Mouse (Mus musculus): ENCODE measurements around the gene Mrps6. TPM values are rescaled to one million over a fixed set of nuclear protein-coding genes. Genes with fewer than 3 reads are reported as not detected.

Gene Mrps6
- polyA plus RNA-seq, 1 experiment from 2014 or later: 186 TPM

- 95% methylated on average over 2 of the region's 2 CpGs for WGBS
- DNase-seq (ENCODE audit: low spot score): no peak
Measured at GRCm38 (mm10) chr16:92104951-92105350, 46.9 kb downstream of the Mrps6 start.

GRCm38 (mm10) chr16:92105631-92106030 lies 47.6 kb downstream of the Mrps6 start:
- Histone ChIP-seq H3K4me3 (ENCODE audit: low read depth, low read length) (no peak overlapping the region), H3K27ac (ENCODE audit: low read depth, low read length) (no peak overlapping the region), H3K4me2 (ENCODE audit: low read length) (no peak overlapping the region), H3K36me3 (ENCODE audit: control insufficient read depth, insufficient read depth, low read length) (no peaks in the 10 kb centered on the region), H3K9ac (ENCODE audit: low read length) (no peak overlapping the region), H3K4me1 (ENCODE audit: control insufficient read depth, insufficient read depth, low read length) (no peaks in the 10 kb centered on the region), H3K9me3 (replicated peaks; ENCODE audit: control insufficient read depth, low read length) (no peaks in the 10 kb centered on the region), H3K27me3 (replicated peaks; ENCODE audit: control insufficient read depth, insufficient read depth, low read length) (no peaks in the 10 kb centered on the region)
- DNase-seq (ENCODE audit: low spot score): no peak
- ATAC-seq: no peak
- WGBS: 77% methylated on average over 3 of the region's 3 CpGs

More at GRCm38 (mm10) chr16:92104951-92105350, 46.9 kb downstream of the Mrps6 start:
- no peaks in the 10 kb centered on the region for H3K4me1 ChIP-seq (ENCODE audit: control insufficient read depth, insufficient read depth, low read length)
- H3K27ac ChIP-seq (ENCODE audit: low read depth, low read length): no peak overlapping the region
- no peaks in the 10 kb centered on the region for H3K9me3 ChIP-seq (replicated peaks; ENCODE audit: control insufficient read depth, low read length)
- no peak overlapping the region for H3K9ac ChIP-seq (ENCODE audit: low read length)
- no peak for ATAC-seq
- H3K36me3 ChIP-seq (ENCODE audit: control insufficient read depth, insufficient read depth, low read length): peaks cover 2% of the 10 kb centered on the region; the same call in 1 of the 2 replicates
- H3K4me3 ChIP-seq (ENCODE audit: low read depth, low read length): no peak overlapping the region
- H3K4me2 ChIP-seq (ENCODE audit: low read length): no peak overlapping the region
- H3K27me3 ChIP-seq (replicated peaks; ENCODE audit: control insufficient read depth, insufficient read depth, low read length): no peaks in the 10 kb centered on the region

- Histone ChIP-seq H3K4me1 (ENCODE audit: control insufficient read depth, insufficient read depth, low read length) (no peaks in the 10 kb centered on the region), H3K9me3 (replicated peaks; ENCODE audit: control insufficient read depth, low read length) (no peaks in the 10 kb centered on the region), H3K36me3 (ENCODE audit: control insufficient read depth, insufficient read depth, low read length) (peaks cover under 1% of the 10 kb centered on the region; the same call in 1 of the 2 replicates), H3K9ac (ENCODE audit: low read length) (no peak overlapping the region), H3K27ac (ENCODE audit: low read depth, low read length) (no peak overlapping the region), H3K4me3 (ENCODE audit: low read depth, low read length) (no peak overlapping the region), H3K27me3 (replicated peaks; ENCODE audit: control insufficient read depth, insufficient read depth, low read length) (no peaks in the 10 kb centered on the region), H3K4me2 (ENCODE audit: low read length) (no peak overlapping the region)
- no peak for DNase-seq (ENCODE audit: low spot score)
- 96% methylated on average over 5 of the region's 5 CpGs for WGBS
- ATAC-seq: no peak
Measured at GRCm38 (mm10) chr16:92107346-92107745, 49.3 kb downstream of the Mrps6 start.

DNA sequence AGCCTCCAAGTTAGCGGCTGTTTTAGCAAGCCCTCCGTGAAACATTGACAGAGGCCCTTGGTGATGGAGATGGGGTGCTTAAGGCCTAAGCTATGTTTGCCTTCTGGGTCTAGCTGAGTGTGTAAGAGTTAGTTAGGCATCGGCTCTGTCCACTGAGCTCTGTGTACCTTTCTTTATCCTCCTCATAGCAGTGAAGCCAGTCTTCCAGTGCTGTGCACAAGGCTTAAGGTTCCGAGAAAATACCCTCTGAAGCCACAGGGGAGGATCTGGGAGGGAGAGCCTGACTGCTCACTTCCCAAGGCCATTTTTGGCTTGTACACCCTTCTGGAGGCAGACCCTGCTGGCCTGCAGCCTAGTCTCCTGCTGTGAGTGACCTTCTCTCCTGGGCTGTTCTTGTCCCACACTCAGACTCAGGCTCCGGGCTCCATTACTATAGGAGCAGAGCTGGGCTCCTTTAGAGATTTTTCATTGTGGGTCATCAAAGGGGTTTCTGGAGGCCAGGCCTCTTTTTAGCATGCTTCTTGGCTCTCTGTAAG lies 56.7 kb downstream of the Mrps6 start:
- DNase-seq (ENCODE audit: low spot score) (peak; percentile 19), ATAC-seq (peak; percentile 27; the same call in 1 of the 2 replicates)
- Histone ChIP-seq H3K36me3 (ENCODE audit: control insufficient read depth, insufficient read depth, low read length) (peaks cover 8% of the 10 kb centered on the region), H3K9ac (ENCODE audit: low read length) (no peak overlapping the region; the same call in 1 of the 2 replicates), H3K9me3 (replicated peaks; ENCODE audit: control insufficient read depth, low read length) (no peaks in the 10 kb centered on the region), H3K4me2 (ENCODE audit: low read length) (no peak overlapping the region), H3K4me1 (ENCODE audit: control insufficient read depth, insufficient read depth, low read length) (peaks cover 21% of the 10 kb centered on the region), H3K27me3 (replicated peaks; ENCODE audit: control insufficient read depth, insufficient read depth, low read length) (no peaks in the 10 kb centered on the region), H3K4me3 (ENCODE audit: low read depth, low read length) (no peak overlapping the region), H3K27ac (ENCODE audit: low read depth, low read length) (peak overlapping the region; percentile 59; the same call in 1 of the 2 replicates)
- 63% methylated on average over 5 of the region's 5 CpGs for WGBS

DNA sequence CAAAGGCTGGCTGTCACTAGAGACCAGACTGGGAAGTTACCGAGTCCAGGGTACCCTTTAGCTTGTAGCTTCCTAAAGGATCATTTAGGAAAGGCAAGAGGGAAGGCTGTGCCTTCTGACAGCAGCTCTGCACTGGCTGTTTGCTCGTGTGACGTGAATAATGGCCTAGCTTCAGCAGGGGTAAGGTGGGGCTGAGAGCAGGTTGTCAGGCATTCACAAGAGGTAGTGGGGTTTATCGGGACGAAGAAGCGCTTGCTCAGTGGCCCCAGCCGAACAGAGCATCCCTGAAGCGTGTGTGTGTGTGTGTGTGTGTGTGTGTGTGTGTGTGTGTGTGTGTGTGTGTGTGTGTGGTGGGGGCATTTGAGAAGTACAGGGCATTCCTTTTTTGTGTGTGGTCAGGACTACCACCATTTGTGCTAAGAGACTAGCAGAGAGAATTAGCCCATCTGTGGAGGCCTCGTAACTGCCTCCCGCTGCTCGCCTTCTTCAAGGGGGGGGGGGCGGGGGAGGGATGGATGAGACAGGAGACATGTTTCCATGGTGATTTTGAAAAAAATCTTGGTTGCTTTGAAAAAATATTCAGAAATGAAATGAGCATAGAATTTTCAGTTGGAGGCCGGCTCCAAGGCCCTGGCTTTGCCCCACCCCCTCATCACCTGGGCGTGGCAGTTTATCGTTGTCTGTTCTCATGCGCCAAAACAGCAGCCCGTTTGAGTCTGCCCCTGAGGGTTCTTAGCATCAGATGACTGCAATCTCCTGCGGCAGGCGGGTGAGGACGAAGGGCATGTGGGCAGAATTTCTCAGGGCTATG lies 57.7 kb downstream of the Mrps6 start:
- H3K27ac ChIP-seq (ENCODE audit: low read depth, low read length): peak overlapping the region; percentile 59
- 35% methylated on average over 19 of the region's 20 CpGs for WGBS
- ATAC-seq (peak; percentile 65), DNase-seq (ENCODE audit: low spot score) (peak; percentile 85)
- H3K9ac ChIP-seq (ENCODE audit: low read length): peak overlapping the region; percentile 18; the same call in 1 of the 2 replicates
- no peaks in the 10 kb centered on the region for H3K9me3 ChIP-seq (replicated peaks; ENCODE audit: control insufficient read depth, low read length)
- no peaks in the 10 kb centered on the region for H3K27me3 ChIP-seq (replicated peaks; ENCODE audit: control insufficient read depth, insufficient read depth, low read length)
- H3K4me1 ChIP-seq (ENCODE audit: control insufficient read depth, insufficient read depth, low read length): peaks cover 21% of the 10 kb centered on the region
- no peak overlapping the region for H3K4me3 ChIP-seq (ENCODE audit: low read depth, low read length)
- H3K36me3 ChIP-seq (ENCODE audit: control insufficient read depth, insufficient read depth, low read length): peaks cover 8% of the 10 kb centered on the region
- peak overlapping the region; percentile 28; the same call in 1 of the 2 replicates for H3K4me2 ChIP-seq (ENCODE audit: low read length)

DNA sequence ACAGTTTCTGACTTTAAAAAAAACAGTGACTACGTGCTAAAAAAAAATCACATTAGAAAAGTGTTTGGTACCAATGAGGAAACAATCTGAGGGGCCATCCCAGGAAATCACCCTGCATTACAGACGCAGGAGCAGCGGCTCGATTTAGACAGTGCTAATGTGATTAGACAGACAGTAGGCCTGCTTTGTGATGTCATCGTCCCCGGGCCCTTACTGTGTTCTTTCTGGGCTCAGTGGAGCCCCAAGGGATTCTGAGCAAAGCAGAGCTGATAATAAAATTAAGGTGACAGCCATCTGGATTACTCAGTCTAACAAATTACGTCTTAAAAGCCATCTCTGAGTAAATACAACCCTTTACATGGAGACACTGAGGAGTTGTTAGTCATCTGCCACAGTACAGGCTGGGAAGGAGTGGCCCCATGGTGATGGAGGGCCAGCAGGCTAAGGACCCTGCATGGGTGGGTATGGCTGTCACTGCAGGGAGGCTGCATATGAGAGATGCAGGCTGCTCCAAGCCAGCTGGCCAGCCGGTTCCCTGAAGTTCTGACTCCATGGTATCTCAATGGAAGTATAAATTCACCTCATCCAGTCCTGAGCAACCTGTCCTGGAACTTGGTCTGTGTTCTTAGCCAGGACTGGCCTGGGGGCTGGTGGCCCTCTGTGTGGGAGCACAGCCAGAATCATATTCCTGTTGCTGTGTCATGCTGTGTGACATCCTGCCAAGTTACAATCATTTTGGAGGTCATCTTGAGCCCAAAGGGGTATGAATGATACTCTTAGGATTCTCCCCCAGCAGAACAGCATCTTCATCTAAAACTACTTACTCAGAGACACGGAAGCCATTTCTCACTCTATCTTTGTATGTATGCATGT lies 59.5 kb downstream of the Mrps6 start:
- Histone ChIP-seq H3K4me1 (ENCODE audit: control insufficient read depth, insufficient read depth, low read length) (peaks cover 27% of the 10 kb centered on the region), H3K27ac (ENCODE audit: low read depth, low read length) (peak overlapping the region; percentile 41; the same call in 1 of the 2 replicates), H3K36me3 (ENCODE audit: control insufficient read depth, insufficient read depth, low read length) (peaks cover 5% of the 10 kb centered on the region), H3K9ac (ENCODE audit: low read length) (no peak overlapping the region), H3K9me3 (replicated peaks; ENCODE audit: control insufficient read depth, low read length) (no peaks in the 10 kb centered on the region), H3K4me2 (ENCODE audit: low read length) (no peak overlapping the region), H3K27me3 (replicated peaks; ENCODE audit: control insufficient read depth, insufficient read depth, low read length) (no peaks in the 10 kb centered on the region), H3K4me3 (ENCODE audit: low read depth, low read length) (no peak overlapping the region)
- no peak for DNase-seq (ENCODE audit: low spot score)
- 70% methylated on average over 9 of the region's 9 CpGs for WGBS
- ATAC-seq: no peak

DNA sequence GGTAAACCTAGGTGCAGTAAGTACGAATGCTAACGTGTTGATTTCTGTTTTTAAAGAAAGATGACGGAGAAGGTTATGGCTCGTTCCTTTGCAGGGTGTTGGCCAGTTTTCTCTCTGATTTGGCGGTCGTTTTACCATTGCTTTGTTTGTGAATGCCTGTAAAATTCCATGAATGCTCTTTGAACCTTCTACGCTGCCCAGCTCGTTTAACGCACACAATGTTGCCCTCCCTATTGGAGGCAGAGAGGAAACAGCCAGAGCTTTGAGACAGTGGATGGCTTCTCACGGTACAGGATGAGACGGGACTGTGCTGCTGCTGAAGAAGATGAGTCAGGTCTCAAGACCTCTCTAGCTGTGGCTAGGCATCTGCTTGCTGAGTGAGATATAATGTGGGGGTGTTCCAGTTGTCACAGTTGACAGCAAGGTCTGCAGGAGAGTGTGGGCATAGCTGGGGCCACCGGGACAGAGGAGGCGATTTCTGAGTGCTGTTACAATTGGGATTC lies 61.0 kb downstream of the Mrps6 start:
- Histone ChIP-seq H3K27ac (ENCODE audit: low read depth, low read length) (no peak overlapping the region), H3K36me3 (ENCODE audit: control insufficient read depth, insufficient read depth, low read length) (no peaks in the 10 kb centered on the region), H3K27me3 (replicated peaks; ENCODE audit: control insufficient read depth, insufficient read depth, low read length) (no peaks in the 10 kb centered on the region), H3K4me1 (ENCODE audit: control insufficient read depth, insufficient read depth, low read length) (peaks cover 27% of the 10 kb centered on the region), H3K4me2 (ENCODE audit: low read length) (no peak overlapping the region), H3K4me3 (ENCODE audit: low read depth, low read length) (no peak overlapping the region), H3K9me3 (replicated peaks; ENCODE audit: control insufficient read depth, low read length) (no peaks in the 10 kb centered on the region), H3K9ac (ENCODE audit: low read length) (no peak overlapping the region)
- WGBS: 60% methylated on average over 13 of the region's 13 CpGs
- DNase-seq (ENCODE audit: low spot score) (no peak), ATAC-seq (no peak)

DNA sequence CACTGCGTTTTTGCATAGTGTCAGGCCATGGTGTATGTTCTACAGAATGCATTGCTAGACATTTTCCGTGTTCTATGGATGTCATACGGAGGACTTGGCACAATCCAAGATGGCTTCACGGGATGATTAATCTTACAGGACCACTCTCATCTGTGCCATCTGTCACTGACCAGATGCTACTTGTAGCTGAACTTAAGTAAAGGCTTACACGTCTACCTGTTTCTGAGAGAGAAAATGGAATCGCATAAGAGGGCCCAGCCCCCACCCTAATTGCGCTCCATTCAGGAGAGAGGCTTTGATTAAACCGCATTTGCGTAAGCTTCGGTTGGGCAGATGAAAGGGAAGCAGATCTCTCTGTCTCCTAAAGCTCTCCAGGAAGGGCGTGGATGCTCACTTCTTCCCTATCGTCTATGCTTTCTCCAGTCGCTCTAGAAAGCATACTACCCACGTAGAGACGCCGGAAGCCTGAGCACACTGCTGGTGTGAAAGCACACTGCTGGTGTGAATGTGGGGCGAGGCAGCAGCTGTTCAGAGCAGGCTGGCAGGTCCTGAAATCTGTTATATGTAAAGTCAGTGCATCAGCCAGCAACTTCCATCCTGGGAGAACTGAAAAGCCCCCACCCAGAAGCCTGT lies 62.9 kb downstream of the Mrps6 start:
- 44% methylated on average over 17 of the region's 17 CpGs for WGBS
- no peak overlapping the region for H3K4me3 ChIP-seq (ENCODE audit: low read depth, low read length)
- H3K27me3 ChIP-seq (replicated peaks; ENCODE audit: control insufficient read depth, insufficient read depth, low read length): no peaks in the 10 kb centered on the region
- H3K4me2 ChIP-seq (ENCODE audit: low read length): no peak overlapping the region
- no peak overlapping the region for H3K9ac ChIP-seq (ENCODE audit: low read length)
- no peaks in the 10 kb centered on the region for H3K36me3 ChIP-seq (ENCODE audit: control insufficient read depth, insufficient read depth, low read length)
- H3K27ac ChIP-seq (ENCODE audit: low read depth, low read length): peak overlapping the region; percentile 41; the same call in 1 of the 2 replicates
- ATAC-seq (peak; percentile 38; the same call in 1 of the 2 replicates), DNase-seq (ENCODE audit: low spot score) (peak; percentile 44)
- no peaks in the 10 kb centered on the region for H3K9me3 ChIP-seq (replicated peaks; ENCODE audit: control insufficient read depth, low read length)
- peaks cover 19% of the 10 kb centered on the region for H3K4me1 ChIP-seq (ENCODE audit: control insufficient read depth, insufficient read depth, low read length)

Measured in forebrain, embryonic 14.5 days (tissue).